Mouse (Mus musculus): ENCODE data around the gene Gm20924. TPM values are rescaled to one million over a fixed set of nuclear protein-coding genes. Genes with fewer than 3 reads are reported as not detected.

Gene Gm20924
- not detected for total RNA-seq (2023)

DNA sequence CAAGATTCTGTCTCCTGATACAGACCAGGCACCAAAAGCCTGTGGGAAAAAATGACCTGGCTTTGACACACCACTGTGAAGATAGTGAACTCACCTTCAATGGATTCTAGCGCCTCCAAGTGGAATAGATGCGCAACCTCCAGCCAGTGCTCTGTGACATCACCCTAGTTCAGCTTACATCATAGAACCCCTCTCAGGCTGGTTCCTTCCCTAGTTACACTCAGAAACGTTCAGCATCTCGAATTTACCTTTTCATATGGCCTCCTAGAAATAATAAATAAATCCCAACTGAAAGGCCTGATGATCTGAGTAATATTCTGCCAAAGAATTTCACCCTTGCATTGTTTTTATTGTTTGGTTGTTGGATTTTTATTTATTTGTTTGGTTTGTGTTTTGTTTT, at the start of gene Gm20924:
TSS of gene Gm20924 (minus strand) at position 101 of the 400 bp plus-strand sequence.

Other genes starting within 250 kb of the Gm20924 start
- not detected for gene Gm20736, start 170.2 kb upstream of the Gm20924 start, total RNA-seq (2023)